Mouse (Mus musculus) adrenal gland (tissue): Measurements from ENCODE around the gene Mturn.

Experiments
- intact Hi-C: fragments of 180-260 bp; cut with DNase I; formaldehyde crosslinking; loops from one replicate; pipeline ENCODE4 v1.15.1; 2025

Gene Mturn

GRCm38 (mm10) chr6:54692201-54692600, 10.8 kb downstream of the Mturn start:
- intact Hi-C loops = no loop called here

- intact Hi-C loops = no loop called here
Measured at GRCm38 (mm10) chr6:54693286-54693685, 11.9 kb downstream of the Mturn start.

GRCm38 (mm10) chr6:54698691-54699476, 17.5 kb downstream of the Mturn start:
- intact Hi-C loops = no loop called here

DNA sequence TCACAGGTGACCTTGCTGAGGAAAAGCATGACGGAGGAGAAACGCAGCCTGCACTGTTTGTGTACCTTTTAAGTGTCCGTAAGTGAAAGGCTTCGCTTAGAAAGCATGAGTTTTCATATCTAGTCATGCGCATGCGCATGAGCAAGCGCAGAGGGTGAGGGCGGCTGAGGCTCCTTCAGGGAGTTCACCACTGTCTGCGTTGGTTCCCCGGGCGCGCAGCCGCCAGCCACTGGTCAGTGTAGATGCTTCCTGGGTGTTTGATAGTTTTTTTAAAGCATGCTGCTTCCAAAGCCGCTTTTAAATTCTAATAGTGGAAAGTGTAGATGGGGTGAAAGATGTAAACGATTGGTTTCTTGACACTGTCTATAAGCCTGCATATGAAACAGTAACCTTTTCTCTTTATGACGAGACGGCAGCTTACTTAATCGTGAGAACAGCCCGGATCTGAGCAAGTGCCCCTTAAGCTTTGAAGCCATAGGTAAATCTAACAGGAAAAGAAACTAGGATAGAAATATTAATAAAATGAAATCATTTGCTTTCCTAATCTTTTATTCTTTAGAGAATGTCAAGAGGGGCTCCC, 18.1 kb downstream of the Mturn start:
- intact Hi-C loops = loop anchor here (5.0 to 10.0 kb wide), 2 partner anchors 108 to 215 kb away; no protein-coding TSS in a partner anchor

GRCm38 (mm10) chr6:54700516-54700915, 19.1 kb downstream of the Mturn start:
- intact Hi-C loops = loop anchor here (5.0 to 10.0 kb wide), 2 partner anchors 107 to 214 kb away; no protein-coding TSS in a partner anchor

GRCm38 (mm10) chr6:54701901-54702300, 20.5 kb downstream of the Mturn start:
- intact Hi-C loops = loop anchor here (5.0 to 10.0 kb wide), 2 partner anchors 105 to 213 kb away; no protein-coding TSS in a partner anchor

- intact Hi-C loops = loop anchor here (5.0 to 10.0 kb wide), 2 partner anchors 103 to 211 kb away; no protein-coding TSS in a partner anchor
Measured at GRCm38 (mm10) chr6:54703633-54704538, 22.5 kb downstream of the Mturn start.

GRCm38 (mm10) chr6:54704539-54704845, 23.1 kb downstream of the Mturn start:
- intact Hi-C loops = loop anchor here (5.0 to 10.0 kb wide), 2 partner anchors 103 to 210 kb away; no protein-coding TSS in a partner anchor

GRCm38 (mm10) chr6:54704847-54705246, 23.4 kb downstream of the Mturn start:
- intact Hi-C loops = loop anchor here (5.0 to 10.0 kb wide), 4 partner anchors 102 to 462 kb away; no protein-coding TSS in a partner anchor

- intact Hi-C loops = loop anchor here (5.0 to 10.0 kb wide), 3 partner anchors 209 to 462 kb away; no protein-coding TSS in a partner anchor
Measured at GRCm38 (mm10) chr6:54705387-54705909, 24.0 kb downstream of the Mturn start.

GRCm38 (mm10) chr6:54706099-54706498, 24.7 kb downstream of the Mturn start:
- intact Hi-C loops = loop anchor here (5.0 to 10.0 kb wide), 3 partner anchors 209 to 461 kb away; no protein-coding TSS in a partner anchor

- intact Hi-C loops = loop anchor here (5.0 to 10.0 kb wide), 3 partner anchors 208 to 461 kb away; no protein-coding TSS in a partner anchor
Measured at GRCm38 (mm10) chr6:54706611-54707172, 25.3 kb downstream of the Mturn start.

DNA sequence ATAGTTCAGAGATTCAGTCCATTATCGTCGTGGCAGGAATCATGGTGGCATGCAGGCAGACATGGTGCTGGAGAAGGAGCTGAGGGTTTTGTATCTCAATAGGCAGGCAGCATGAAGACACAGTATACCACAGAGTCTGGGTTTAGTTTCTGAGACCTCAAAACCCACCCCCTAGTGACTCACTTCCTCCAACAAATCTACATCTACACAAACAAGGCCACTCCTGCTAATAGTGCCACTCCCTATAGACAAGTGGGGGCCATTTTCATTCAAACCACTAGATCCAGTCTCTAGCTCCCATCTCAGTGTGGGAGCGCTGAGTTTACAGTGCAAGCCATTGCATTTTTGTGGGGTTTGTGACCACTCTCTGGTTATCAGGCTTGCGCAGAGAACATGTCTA, 27.2 kb downstream of the Mturn start:
- intact Hi-C loops = loop anchor here (5.0 to 10.0 kb wide), 3 partner anchors 206 to 459 kb away; no protein-coding TSS in a partner anchor

DNA sequence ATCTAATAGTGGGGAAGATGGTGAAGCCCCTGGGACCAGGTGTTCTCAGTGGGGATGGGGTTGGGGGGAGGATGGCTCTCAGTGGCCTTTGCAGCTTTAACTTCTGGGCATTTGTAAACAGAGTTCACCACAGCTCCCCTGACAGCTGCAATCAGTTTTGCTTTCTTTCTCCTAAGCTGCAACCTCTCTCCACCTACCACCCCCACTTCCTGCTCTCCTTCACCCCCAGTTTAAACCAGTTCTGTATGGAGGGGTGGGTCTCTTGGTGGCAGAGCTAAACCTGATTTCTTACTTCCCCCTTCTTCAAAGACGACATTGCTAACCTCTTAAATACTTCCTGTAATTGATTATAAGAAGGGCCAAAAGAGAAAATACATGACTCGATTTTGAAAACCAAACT, 34.3 kb downstream of the Mturn start:
- intact Hi-C loops = no loop called here

DNA sequence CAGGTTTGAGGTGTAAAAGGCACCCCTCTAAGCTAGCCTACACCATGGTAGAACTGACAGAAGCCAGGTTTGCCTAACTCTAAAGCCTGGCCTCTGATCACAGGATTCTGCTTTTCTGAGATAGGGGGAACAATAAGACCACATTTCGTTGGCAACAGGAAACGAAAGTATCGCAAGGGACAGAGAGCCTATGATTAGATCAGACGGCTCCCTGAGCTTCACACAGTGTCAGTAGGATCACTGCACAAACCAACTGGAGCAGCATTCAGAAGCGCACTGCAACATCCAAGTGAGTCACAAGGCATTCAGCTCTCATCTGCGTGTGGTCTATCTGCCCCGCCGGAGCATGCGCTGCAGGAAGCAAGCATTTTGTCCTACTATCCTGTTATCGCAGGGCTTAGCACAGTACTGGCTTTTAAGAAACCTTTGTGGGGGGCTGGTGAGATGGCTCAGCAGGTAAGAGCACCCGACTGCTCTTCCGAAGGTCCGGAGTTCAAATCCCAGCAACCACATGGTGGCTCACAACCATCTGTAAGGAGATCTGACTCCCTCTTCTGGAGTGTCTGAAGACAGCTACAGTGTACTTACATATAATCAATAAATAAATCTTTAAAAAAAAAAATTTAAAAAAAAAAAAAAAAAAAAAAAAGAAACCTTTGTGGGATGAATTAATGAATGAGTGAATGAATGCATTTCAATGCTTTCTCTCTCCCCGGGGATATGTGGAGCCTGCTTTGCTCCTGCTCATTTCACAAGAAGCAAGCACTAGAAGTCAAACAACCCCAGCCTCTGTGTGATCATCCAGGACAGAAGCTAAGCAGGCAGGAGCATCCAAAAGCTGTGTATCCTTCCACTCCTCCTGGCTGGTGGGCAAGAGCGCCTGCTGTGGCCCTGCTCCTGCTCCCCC, 37.6 kb downstream of the Mturn start:
- intact Hi-C loops = no loop called here

DNA sequence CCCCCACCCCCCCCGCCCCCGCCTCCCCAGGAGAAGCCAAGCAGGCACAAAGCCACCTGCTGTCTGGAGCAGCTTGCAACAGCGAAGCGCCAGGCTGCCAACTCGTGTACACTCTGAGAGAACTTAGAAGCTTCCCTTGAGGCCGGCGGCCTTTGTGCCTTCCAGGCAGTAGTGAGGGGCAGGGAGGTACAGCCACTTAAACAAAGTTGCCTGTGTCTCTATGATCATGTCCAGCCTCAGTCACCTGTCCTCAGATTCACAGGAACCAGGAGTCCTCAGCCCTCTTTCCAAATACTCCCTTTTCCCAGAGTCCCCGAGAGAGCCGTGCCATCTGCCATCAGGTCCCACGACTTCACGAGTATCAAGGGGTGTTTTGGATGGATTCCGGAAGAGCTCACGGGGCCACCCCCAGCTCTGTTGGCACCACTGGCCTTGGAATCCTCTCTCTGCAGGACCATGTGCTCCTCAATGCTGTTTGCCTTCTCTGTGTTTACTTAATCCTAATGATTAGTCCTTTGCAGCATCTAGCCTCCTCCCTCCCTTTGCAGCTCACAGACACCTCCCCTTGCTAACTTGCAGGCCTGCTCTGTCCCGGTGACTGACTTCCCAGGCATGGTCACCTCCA, 38.4 kb downstream of the Mturn start:
- intact Hi-C loops = no loop called here

- intact Hi-C loops = no loop called here
Measured at GRCm38 (mm10) chr6:54720512-54721251, 39.3 kb downstream of the Mturn start.

GRCm38 (mm10) chr6:54721252-54721635, 39.8 kb downstream of the Mturn start:
- intact Hi-C loops = no loop called here
